21 mouse cellular contexts compared by ENCODE assay signal in the genomic region with DNA sequence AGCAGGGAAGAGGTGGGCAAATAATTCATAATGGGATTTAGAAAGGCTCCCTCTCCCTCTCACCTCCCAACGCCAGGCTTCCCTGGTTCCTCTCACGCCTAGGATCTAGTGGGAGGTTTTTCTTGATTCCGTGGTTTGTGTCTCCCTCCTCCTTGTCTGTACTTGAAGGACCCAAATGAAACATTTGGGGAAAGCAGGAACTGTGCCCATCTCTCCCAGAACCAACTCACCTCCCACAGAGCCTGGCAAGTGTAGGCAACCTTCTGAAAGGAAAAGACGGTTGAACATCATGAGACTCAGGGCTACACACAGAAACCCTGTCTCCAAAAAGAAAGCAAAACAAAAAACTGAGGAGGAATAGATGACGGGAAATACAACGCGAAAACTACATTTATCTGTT.
A peak's percentile ranks its signal among the peaks of the same experiment; 100 is the strongest.
DNase-seq lines count a peak whose midpoint lies in the region; ATAC-seq lines count a peak whose summit lies in the region.
"Had no signal": no experiment of that assay in that cellular context is flagged by ENCODE, and none has a peak within 500 bp of the region (broad histone marks: within the 10 kb centered on the region; RNA-seq: fewer than 3 reads in every experiment).

No protein-coding gene starts in this region.

- intact Hi-C loops in left cerebral cortex, postnatal 4 days (cut with DNase I), result no loop called here

- no peak for ATAC-seq in megakaryocyte, adult 5-6 weeks (ENCODE audit: poor library complexity, severe bottlenecking)
- ATAC-seq: forebrain, embryonic 16.5 days; intestine, postnatal 0 days; midbrain, embryonic 15.5 days; Patski had no signal

- DNase-seq in cerebellum, postnatal 14 days, result peak; percentile 41 to 47
- no peak for DNase-seq in cerebellum, adult 18-20 months
- peak; percentile 2 for DNase-seq in left cerebral cortex, adult 11 months (ENCODE audit: low spot score)
- DNase-seq in left cerebral cortex, postnatal 4 days, result no peak
- peak; percentile 11 for DNase-seq in right cerebral cortex, postnatal 25 days
- DNase-seq in right cerebral cortex, postnatal 14 days, result no peak
- DNase-seq: adrenal gland, postnatal 10 days; heart, adult 2 months; heart, postnatal 4 days; kidney, adult 9 months; kidney, postnatal 10 days; layer of hippocampus, postnatal 36 days; lung, embryonic 14.5 days; lung, postnatal 14 days; retina, postnatal 1 day; spleen, adult 18-20 months had no signal

Comparison
In these comparisons a context has a peak if more than half of its experiments do, and no peak if none do; other contexts are left out.
1. DNase-seq: peak in cerebellum, postnatal 14 days (2 of 2), left cerebral cortex, adult 11 months (single experiment) and right cerebral cortex, postnatal 25 days (single experiment); none in cerebellum, adult 18-20 months (0 of 2), left cerebral cortex, postnatal 4 days (single experiment) and right cerebral cortex, postnatal 14 days (single experiment).